Mouse (Mus musculus): ENCODE measurements at regions not wholly inside any gene's neighbourhood (a gene's known extent, or its start where the extent isn't known, plus 50 kb on each side); places are given as distances from the start of the nearest gene placed in this dataset.

GRCm38 (mm10) chr5:106167556-106167955 is 290.4 kb downstream of the Barhl2 start:
- no peak for ATAC-seq (ENCODE audit: low FRiP score)
- H3K27ac ChIP-seq: no peak overlapping the region
- peaks cover 12% of the 10 kb centered on the region for H3K4me1 ChIP-seq
- H3K36me3 ChIP-seq: no peaks in the 10 kb centered on the region
- WGBS: 78% methylated on average over 11 of the region's 11 CpGs
- no peak overlapping the region for H3K4me3 ChIP-seq
- no peaks in the 10 kb centered on the region for H3K9me3 ChIP-seq (replicated peaks)
- no peak overlapping the region for H3K9ac ChIP-seq
- no peak overlapping the region for H3K4me2 ChIP-seq (replicated peaks)
- H3K27me3 ChIP-seq: no peaks in the 10 kb centered on the region

DNA sequence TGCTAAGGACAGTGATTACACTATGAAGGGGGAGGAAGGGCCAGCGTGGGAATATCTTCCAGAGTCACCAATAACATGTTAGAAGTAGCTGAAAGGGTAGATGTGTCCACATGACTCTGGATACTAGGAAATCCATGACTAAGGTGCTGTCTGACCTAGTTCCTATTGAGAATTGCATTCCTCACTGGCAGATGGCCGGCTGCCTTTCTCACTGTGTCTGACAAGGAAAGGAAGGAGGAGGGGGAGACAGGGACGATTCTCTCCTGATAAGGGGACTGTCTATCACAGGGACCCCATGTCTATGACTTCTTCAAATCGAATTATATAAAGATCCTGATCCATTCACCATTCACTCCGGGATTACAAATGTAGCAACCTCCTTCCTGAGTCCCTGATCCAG is 289.9 kb downstream of the Zfp326 start:
- 70% methylated on average over 5 of the region's 5 CpGs for WGBS

GRCm38 (mm10) chr5:106164190-106164589 is 287.8 kb downstream of the Zfp326 start:
- no peak for ATAC-seq (ENCODE audit: low FRiP score)
- H3K4me2 ChIP-seq (replicated peaks): no peak overlapping the region
- H3K27me3 ChIP-seq: no peaks in the 10 kb centered on the region
- no peaks in the 10 kb centered on the region for H3K36me3 ChIP-seq
- H3K4me1 ChIP-seq: peaks cover 5% of the 10 kb centered on the region; the same call in 1 of the 2 replicates
- H3K4me3 ChIP-seq: no peak overlapping the region
- no peak overlapping the region for H3K27ac ChIP-seq
- H3K9ac ChIP-seq: no peak overlapping the region
- H3K9me3 ChIP-seq (replicated peaks): peaks cover 5% of the 10 kb centered on the region; the same call in 1 of the 2 replicates
- WGBS: 83% methylated on average over 8 of the region's 8 CpGs

More for the DNA sequence above, 289.9 kb downstream of the Zfp326 start:
- H3K9me3 ChIP-seq (replicated peaks): no peaks in the 10 kb centered on the region
- peaks cover 5% of the 10 kb centered on the region; the same call in 1 of the 2 replicates for H3K4me1 ChIP-seq
- H3K27ac ChIP-seq: no peak overlapping the region
- no peaks in the 10 kb centered on the region for H3K36me3 ChIP-seq
- no peaks in the 10 kb centered on the region for H3K27me3 ChIP-seq
- no peak overlapping the region for H3K4me3 ChIP-seq
- no peak for ATAC-seq (ENCODE audit: low FRiP score)
- no peak overlapping the region for H3K9ac ChIP-seq
- no peak overlapping the region for H3K4me2 ChIP-seq (replicated peaks)

DNA sequence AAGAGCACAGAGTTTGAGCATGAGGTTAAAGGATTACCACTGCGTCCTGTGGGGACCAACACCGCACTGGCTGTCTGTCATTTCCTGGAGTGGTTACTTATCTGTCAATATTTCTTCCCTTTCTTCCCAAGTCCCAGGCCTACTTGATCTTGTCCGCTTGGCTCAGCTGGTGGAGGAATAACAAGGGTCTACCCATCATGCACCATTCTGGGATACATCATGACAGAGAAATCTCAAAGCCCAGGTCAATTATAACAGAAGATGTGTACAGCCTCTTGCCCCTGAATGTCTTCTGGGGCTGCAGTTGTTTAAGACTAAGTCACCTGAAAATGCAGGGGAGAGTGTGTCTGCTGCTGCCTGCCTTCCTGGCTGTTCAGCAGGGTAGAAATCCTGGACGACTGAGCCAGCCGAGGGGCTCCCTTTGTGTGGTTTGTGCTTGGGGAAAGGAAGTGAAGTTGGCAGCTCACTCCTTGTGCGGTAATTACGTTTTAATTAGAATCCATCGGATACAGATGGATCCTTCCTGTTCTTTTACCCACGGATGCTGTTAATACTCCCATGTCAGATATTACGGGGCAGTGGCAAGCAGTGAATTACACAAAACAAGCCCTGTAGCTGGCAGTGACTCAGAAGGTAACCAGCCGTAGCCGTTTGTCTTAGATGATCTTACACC is 286.8 kb downstream of the Zfp326 start:
- Histone ChIP-seq H3K9ac (no peak overlapping the region), H3K27me3 (no peaks in the 10 kb centered on the region), H3K9me3 (replicated peaks) (peaks cover 5% of the 10 kb centered on the region; the same call in 1 of the 2 replicates), H3K36me3 (no peaks in the 10 kb centered on the region), H3K4me3 (no peak overlapping the region), H3K27ac (peak overlapping the region; percentile 71), H3K4me2 (replicated peaks) (no peak overlapping the region), H3K4me1 (peaks cover 5% of the 10 kb centered on the region; the same call in 1 of the 2 replicates)
- ATAC-seq (ENCODE audit: low FRiP score): peak; percentile 66
- WGBS: 53% methylated on average over 12 of the region's 12 CpGs

DNA sequence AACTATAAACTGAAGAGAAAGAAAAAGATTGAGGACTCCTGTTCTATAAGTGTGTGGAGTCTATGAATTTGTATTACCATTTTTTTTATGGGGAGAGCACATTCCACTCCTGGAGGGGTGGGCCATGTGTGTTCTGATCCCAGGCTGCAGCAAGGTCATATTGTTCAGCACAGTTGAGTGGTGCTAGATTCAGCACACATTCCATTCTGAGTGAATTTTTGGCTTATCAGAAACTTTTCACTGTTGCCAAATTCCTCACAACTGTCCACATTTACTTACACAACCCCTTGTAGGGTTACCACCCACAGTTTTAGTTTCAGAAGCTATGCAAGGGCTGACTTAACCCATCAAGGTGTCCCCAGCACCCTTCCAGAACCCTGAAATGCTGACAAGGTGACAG is 262.7 kb downstream of the Zfp326 start:
- no peak overlapping the region for H3K9ac ChIP-seq
- no peak for ATAC-seq (ENCODE audit: low FRiP score)
- no peak overlapping the region for H3K27ac ChIP-seq
- no peaks in the 10 kb centered on the region for H3K36me3 ChIP-seq
- no peaks in the 10 kb centered on the region for H3K27me3 ChIP-seq
- H3K9me3 ChIP-seq (replicated peaks): no peaks in the 10 kb centered on the region
- no peak overlapping the region for H3K4me2 ChIP-seq (replicated peaks)
- H3K4me3 ChIP-seq: no peak overlapping the region
- H3K4me1 ChIP-seq: no peaks in the 10 kb centered on the region

DNA sequence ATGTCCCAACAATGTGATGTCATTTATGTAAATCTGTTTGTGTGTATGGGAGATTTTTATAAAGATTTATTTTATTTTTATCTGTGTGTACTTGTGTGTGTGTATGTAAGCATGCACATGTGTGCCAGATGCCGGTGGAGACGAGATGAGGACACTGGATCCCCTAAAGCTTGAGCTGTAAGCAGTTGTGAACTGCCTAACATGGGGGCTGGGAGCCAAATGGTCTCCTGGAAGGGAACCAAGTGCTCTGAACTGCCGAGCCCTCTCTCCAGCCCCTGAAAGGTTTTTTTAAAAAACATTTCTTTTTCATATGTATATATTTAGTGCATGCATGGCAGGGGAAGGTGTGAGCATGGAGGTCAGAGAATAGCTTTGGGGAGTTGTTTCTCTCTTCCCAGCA is 246.6 kb downstream of the Zfp326 start:
- H3K4me3 ChIP-seq: no peak overlapping the region
- H3K9me3 ChIP-seq (replicated peaks): no peaks in the 10 kb centered on the region
- no peak overlapping the region for H3K4me2 ChIP-seq (replicated peaks)
- H3K27me3 ChIP-seq: no peaks in the 10 kb centered on the region
- no peak overlapping the region for H3K9ac ChIP-seq
- 65% methylated on average over 3 of the region's 3 CpGs for WGBS
- no peaks in the 10 kb centered on the region for H3K36me3 ChIP-seq
- H3K4me1 ChIP-seq: peaks cover 5% of the 10 kb centered on the region
- ATAC-seq (ENCODE audit: low FRiP score): no peak
- no peak overlapping the region for H3K27ac ChIP-seq

DNA sequence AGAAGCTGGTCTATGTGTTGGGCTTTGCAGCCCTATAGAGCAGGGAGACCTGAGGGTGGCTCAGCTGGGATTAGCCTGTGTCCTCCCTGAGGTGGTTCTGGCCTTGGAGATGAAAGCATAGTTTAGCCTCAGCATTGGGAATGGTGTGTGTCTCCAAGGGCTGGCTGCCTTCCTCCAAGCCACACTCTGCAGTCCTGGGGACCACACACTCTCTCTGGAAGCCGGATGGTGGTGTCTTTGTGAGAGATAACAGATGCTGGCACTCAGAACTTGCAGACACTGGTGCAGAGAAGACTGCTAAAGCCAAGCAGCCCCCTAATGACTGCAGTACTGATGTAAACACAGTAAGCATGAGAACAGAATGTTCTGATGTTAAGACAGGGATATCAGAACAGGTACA is 243.2 kb downstream of the Zfp326 start:
- no peaks in the 10 kb centered on the region for H3K27me3 ChIP-seq
- peaks cover 5% of the 10 kb centered on the region for H3K4me1 ChIP-seq
- no peak for ATAC-seq (ENCODE audit: low FRiP score)
- H3K27ac ChIP-seq: no peak overlapping the region
- H3K9ac ChIP-seq: no peak overlapping the region
- H3K4me3 ChIP-seq: no peak overlapping the region
- 88% methylated on average over 1 of the region's 1 CpGs for WGBS
- no peaks in the 10 kb centered on the region for H3K36me3 ChIP-seq
- H3K9me3 ChIP-seq (replicated peaks): no peaks in the 10 kb centered on the region
- no peak overlapping the region for H3K4me2 ChIP-seq (replicated peaks)

DNA sequence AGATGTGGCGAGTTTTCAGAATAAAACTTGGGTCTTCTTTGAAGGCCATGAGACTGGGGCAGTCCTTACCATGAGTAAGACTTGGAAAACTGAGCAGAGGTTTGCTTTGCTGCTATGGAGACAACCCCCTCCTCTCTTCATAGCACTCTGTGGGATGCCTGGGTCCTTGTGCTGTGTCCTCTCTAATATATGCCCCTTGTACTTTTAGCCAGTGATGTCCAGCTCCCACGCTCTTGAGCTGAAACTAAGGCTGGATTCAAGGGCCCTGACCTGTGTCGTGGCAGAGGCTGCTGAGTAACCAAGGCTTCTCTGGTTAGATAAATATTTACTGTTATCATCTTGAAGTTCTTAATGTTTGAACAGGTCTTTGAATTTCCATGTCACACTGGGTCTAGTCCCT is 236.8 kb downstream of the Zfp326 start:
- Histone ChIP-seq H3K4me1 (peaks cover 3% of the 10 kb centered on the region; the same call in 1 of the 2 replicates), H3K4me3 (no peak overlapping the region), H3K9ac (no peak overlapping the region), H3K27ac (no peak overlapping the region), H3K27me3 (no peaks in the 10 kb centered on the region), H3K36me3 (no peaks in the 10 kb centered on the region), H3K9me3 (replicated peaks) (no peaks in the 10 kb centered on the region), H3K4me2 (replicated peaks) (no peak overlapping the region)
- 72% methylated on average over 3 of the region's 3 CpGs for WGBS
- ATAC-seq (ENCODE audit: low FRiP score): no peak

DNA sequence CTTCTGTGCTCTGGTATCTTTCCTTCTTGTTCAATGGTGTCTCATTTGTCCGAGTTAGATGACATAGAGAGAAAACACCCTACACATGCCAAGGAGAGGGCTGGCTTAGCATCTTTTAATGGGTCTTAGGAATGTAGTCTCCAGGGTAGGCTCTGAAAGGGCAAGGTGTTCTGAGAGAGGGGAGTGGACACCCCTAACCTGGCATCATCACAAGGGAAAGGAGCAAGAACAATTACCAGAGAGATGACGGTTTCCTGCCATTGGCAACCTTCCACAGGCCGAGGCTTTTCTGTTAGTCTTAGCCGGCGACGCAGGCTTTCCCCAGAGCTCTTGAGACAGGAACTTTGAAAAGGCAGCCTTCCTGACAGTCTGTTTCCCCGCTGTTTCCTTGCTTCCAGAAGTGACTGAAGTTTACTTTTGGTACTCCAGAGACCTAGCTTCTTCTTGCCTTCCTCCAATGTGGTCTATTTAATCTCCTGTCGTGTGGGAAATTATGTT is 232.2 kb downstream of the Zfp326 start:
- H3K9me3 ChIP-seq (replicated peaks): no peaks in the 10 kb centered on the region
- no peak overlapping the region for H3K9ac ChIP-seq
- 74% methylated on average over 8 of the region's 8 CpGs for WGBS
- H3K27me3 ChIP-seq: no peaks in the 10 kb centered on the region
- H3K27ac ChIP-seq: no peak overlapping the region
- no peak overlapping the region for H3K4me2 ChIP-seq (replicated peaks)
- H3K4me3 ChIP-seq: no peak overlapping the region
- peaks cover 3% of the 10 kb centered on the region; the same call in 1 of the 2 replicates for H3K4me1 ChIP-seq
- no peaks in the 10 kb centered on the region for H3K36me3 ChIP-seq
- ATAC-seq (ENCODE audit: low FRiP score): no peak

- whole genome bisulfite sequencing: 72% methylated on average over 4 of the region's 4 CpGs
- no peak overlapping the region for H3K4me3 ChIP-seq
- H3K4me1 ChIP-seq: no peaks in the 10 kb centered on the region
- no peak overlapping the region for H3K4me2 ChIP-seq (replicated peaks)
- no peak overlapping the region for H3K9ac ChIP-seq
- H3K36me3 ChIP-seq: no peaks in the 10 kb centered on the region
- no peaks in the 10 kb centered on the region for H3K9me3 ChIP-seq (replicated peaks)
- no peak overlapping the region for H3K27ac ChIP-seq
- no peaks in the 10 kb centered on the region for H3K27me3 ChIP-seq
- ATAC-seq (ENCODE audit: low FRiP score): no peak
Observed at GRCm38 (mm10) chr5:106102255-106102654, 225.9 kb downstream of the Zfp326 start.

DNA sequence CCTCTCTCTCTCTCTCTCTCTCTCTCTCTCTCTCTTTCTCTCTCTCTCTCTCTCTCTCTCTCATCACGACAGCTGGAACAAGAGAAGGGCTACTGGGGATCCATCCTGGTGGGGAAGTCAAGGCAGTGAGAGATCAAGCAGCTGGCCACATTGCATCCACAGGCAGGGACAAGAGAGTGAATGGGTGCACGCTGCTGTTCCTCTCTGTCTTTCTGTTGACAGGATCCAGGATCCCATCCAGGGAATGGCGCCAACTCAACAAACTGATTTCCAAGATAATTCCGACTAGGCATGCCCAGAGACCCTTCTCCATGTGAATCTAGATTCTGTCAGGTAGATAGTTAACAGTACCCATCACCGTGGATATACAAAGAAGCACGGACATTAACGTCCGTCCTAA is 222.5 kb downstream of the Zfp326 start:
- Histone ChIP-seq H3K27ac (no peak overlapping the region), H3K27me3 (no peaks in the 10 kb centered on the region), H3K4me3 (no peak overlapping the region), H3K4me2 (replicated peaks) (no peak overlapping the region), H3K36me3 (no peaks in the 10 kb centered on the region), H3K9ac (no peak overlapping the region), H3K9me3 (replicated peaks) (no peaks in the 10 kb centered on the region), H3K4me1 (no peaks in the 10 kb centered on the region)
- 85% methylated on average over 8 of the region's 8 CpGs for WGBS
- no peak for ATAC-seq (ENCODE audit: low FRiP score)

DNA sequence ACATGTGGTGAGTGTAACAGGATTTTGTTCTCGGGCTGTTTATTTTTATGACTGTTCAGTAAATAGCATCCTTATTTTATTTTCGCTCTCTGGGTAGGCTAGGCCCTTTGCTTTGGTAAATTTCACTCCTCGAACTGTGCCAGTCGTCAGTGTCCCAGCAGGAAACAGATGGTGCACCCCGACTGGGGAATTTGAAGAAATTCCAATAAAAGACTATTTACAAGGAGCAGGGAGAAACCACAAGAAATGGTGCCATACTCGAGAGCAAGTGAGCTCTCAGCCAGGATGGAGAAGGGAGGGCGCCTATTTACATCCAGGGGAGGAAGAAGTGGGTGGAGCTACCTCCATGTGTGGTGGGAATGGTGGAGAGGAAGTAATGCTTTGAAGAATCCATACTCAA is 213.0 kb downstream of the Zfp326 start:
- ATAC-seq (ENCODE audit: low FRiP score): no peak
- H3K27ac ChIP-seq: no peak overlapping the region
- WGBS: 77% methylated on average over 7 of the region's 7 CpGs

More for the DNA sequence above, 213.0 kb downstream of the Zfp326 start:
- H3K4me1 ChIP-seq: no peaks in the 10 kb centered on the region
- H3K4me3 ChIP-seq: no peak overlapping the region
- H3K27me3 ChIP-seq: no peaks in the 10 kb centered on the region
- H3K9ac ChIP-seq: no peak overlapping the region
- H3K36me3 ChIP-seq: no peaks in the 10 kb centered on the region
- H3K9me3 ChIP-seq (replicated peaks): 0 out of 2 replicates have a peak, but pooled peaks cover 7% of the 10 kb centered on the region
- H3K4me2 ChIP-seq (replicated peaks): no peak overlapping the region

Data from hindbrain, embryonic 12.5 days (tissue).